Mouse (Mus musculus) Patski (cell line): Measurements from ENCODE around the gene Dnm2. TPM values are rescaled to one million over a fixed set of nuclear protein-coding genes. Genes with fewer than 3 reads are reported as not detected.

Experiments used
- ATAC-seq: fragments of 100-300 bp; one replicate; pipeline ENCODE4 v1.8.0; 2021
- CTCF ChIA-PET: fragments of 350-600 bp; sonication (Branson Sonifier 250); formaldehyde crosslinking; loops from one replicate; lab custom pipeline; 2022; ENCODE audit warnings: inconsistent platforms; lab: Charles Lee
- POLR2A ChIA-PET: fragments of 350-600 bp; sonication (Branson Sonifier 250); formaldehyde crosslinking; loops from one replicate; lab custom pipeline; 2022; ENCODE audit warnings: antibody characterized with exemption, inconsistent platforms; lab: Charles Lee
- DNase-seq: peaks from one replicate; pipeline ENCODE4 v3.0.0-alpha.2; 2011; ENCODE audit warnings: low read depth, low spot score
- H3K27me3 ChIP-seq: fragments of 371-371 bp; one replicate; pipeline ENCODE4 v1.5.1; 2021
- CTCF ChIP-seq: fragments of 100-300 bp; IDR thresholded peaks from one replicate; pipeline ENCODE4 v1.5.1; 2021
- in situ Hi-C: fragments of 300-500 bp; cut with MboI; formaldehyde crosslinking; loops from 3 replicates; pipeline ENCODE4 v1.11.1; 2018; ENCODE audit warnings: low pct_unique_long_range_greater_than_20kb, mixed read lengths
- polyA plus RNA-seq: library from polyadenylated mRNA; unstranded; gene quantifications from one replicate; pipeline ENCODE4 v1.2.3, GENCODE M21; 2021

Dnm2 gene
- polyA plus RNA-seq, 1 experiment from 2014 or later, result 75.2 TPM

DNA sequence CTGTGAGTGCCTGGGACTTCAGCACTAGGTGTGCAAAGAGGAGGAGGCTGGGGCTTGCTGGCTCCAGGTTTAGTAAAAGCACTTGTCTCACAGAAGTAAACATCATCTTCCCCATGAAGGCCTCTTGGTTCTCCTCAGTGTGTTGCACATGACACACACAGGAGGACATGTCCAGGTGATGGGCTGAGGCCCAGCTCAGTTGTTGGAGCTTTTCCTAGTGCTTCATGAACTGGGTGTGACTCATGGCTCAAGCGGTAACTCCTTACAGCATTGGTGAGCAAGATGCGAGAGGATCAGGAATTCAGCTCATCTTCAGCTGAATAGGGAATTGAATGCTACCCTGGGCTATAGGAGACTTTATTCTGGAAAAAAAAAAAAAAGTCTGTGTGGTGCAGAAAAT lies 73.0 kb downstream of the Dnm2 start:
- ChIA-PET POLR2A (no interaction called here), CTCF (no interaction called here)
- in situ Hi-C loops, result no loop called here
- DNase-seq (no peak), ATAC-seq (no peak)
- H3K27me3 ChIP-seq, result no peaks in the 10 kb centered on the region
- no peak for TF ChIP-seq CTCF

DNA sequence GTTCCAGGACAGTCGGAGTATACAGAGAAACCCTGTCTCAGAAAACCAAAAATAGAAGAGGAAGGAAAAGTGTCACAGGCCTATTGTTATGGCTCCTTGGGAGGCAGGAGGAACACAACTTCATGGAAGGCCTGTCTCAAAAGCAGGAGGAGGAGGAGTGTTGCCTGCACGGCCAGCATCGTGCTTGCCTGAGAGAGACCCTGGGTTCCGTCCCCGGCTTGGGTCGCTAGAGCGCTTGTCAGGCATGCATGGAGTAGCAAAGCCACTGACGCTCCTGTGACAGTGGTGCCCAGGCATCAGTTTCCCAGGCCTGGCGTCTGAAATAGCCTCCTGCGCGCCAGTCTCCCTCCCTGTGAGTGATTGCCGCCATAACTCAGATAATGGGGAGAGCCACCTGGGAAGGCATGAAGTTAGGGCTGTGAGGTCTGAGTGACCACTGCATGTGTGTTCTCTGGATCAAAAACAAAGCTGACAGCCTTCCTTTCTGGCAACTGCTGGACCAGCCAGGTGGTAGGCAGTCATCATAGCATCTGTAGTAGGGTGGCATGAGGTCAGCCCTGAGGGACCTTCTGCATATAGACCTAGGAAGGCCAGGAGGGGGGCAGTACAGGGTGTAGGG lies 73.7 kb downstream of the Dnm2 start:
- ChIA-PET CTCF (no interaction called here), POLR2A (no interaction called here)
- DNase-seq (no peak), ATAC-seq (no peak)
- in situ Hi-C loops, result no loop called here
- no peak for TF ChIP-seq CTCF
- H3K27me3 ChIP-seq, result no peaks in the 10 kb centered on the region

DNA sequence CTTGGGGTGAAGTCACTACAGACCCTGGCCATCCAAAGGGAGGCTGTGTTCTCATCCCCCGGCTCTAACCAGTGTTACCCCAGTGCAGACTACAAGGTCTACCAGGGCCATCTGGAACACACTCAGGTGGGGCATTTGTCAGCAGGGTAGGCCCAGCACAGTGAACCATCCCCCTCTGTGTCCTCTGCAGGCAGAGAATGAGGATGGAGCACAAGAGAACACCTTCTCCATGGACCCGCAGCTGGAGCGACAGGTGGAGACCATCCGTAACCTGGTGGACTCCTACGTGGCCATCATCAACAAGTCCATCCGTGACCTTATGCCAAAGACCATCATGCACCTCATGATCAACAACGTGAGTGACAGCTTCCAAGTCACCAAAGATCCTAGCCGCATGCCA lies 78.6 kb downstream of the Dnm2 start:
- POLR2A ChIA-PET, result no interaction called here
- CTCF ChIA-PET, result interaction anchor here (1.5 kb wide), 1 partner anchor 11 kb away, joined by 3 read pairs; no protein-coding TSS in a partner anchor
- in situ Hi-C loops, result no loop called here
- H3K27me3 ChIP-seq, result no peaks in the 10 kb centered on the region
- TF ChIP-seq CTCF, result no peak
- ATAC-seq (no peak), DNase-seq (no peak)

DNA sequence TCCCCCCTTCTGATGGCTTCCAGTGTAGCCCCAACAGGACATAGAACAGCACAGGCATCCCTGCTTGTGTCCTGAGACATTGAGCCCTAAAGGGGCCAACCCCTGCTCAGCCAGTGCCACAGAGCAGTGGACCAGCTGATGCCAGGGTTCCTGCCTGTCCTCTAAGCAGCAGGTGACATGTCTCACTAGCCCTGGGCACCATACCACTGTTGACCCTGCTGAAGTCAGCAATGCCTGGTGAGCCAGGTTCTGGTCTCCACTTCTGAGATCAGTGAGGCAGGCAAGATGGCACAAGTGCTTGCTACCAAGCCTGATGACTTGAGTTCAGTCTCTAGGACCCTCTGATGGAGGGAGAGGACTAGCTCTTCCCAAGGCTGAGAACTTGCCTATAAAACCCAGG lies 81.1 kb downstream of the Dnm2 start:
- CTCF ChIA-PET, result no interaction called here
- no peaks in the 10 kb centered on the region for H3K27me3 ChIP-seq
- in situ Hi-C loops, result no loop called here
- ATAC-seq (no peak), DNase-seq (no peak)
- POLR2A ChIA-PET, result no interaction called here
- TF ChIP-seq CTCF, result no peak

DNA sequence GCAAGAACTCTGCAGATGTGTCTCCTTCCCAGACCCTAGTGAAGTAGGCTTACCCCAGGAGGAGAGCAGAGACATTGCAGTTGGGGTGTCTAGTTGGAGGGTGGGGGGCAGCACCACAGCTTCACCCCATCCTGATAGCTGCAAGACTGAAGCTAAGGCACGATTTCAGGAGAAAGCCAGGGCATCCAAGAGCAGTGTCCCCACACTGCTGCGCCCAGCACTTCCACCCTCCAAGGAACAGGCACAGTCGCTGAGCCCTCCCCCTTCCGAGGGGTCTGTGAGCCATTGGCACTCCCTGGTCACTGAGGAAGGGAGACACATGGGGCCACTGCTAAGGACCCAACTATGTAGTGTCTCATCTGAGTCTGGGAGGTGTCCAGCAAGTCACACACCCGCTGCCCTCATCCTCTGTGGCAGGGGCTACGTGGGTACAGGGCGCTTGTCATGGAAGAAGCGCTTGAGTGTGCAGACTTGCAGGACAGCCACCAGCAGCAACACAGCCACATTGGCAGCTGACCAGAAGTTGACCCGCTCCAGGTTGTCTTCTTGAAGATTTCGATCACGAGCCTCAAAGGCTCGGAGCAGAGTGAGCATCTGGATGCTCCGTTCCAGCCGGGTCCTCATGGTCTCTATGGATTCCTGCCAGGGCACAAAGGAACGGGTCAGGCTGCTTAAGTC lies 83.2 kb downstream of the Dnm2 start:
- ATAC-seq (no peak), DNase-seq (no peak)
- in situ Hi-C loops, result no loop called here
- TF ChIP-seq CTCF, result no peak
- ChIA-PET POLR2A (interaction anchor here (0.6 kb wide), 1 partner anchor 93 kb away, joined by 3 read pairs; no protein-coding TSS in a partner anchor), CTCF (no interaction called here)
- H3K27me3 ChIP-seq, result no peaks in the 10 kb centered on the region

DNA sequence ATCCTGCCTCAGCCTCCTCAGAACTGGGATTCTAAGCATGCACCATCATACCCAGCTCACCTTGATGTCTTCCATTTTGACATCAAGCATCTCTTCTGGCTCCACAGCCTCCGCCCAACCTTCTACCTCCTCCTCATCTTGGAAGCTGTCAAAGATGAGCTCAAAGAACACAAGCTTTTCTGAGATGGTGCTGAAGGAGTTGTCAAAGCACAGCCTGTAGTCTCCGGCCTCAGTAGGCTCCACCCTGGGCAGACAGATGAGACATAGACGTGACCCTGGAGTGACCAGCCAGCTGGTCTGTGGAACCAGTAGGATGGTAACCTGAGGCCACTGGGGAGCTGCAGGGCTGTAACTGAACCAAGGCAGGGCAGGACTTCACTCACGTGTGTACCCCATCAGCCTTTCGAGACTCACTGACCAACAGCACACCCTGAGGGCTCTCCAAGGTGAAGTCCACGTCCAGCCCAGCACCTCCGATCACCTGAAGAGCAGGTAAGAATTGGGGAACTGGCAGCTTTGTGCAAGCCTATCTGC lies 84.2 kb downstream of the Dnm2 start:
- in situ Hi-C loops, result no loop called here
- POLR2A ChIA-PET, result interaction anchor here (0.9 to 1.1 kb wide), 2 partner anchors 15 to 37 kb away, joined by 3 to 4 read pairs; no protein-coding TSS in a partner anchor
- ATAC-seq, result no peak

DNA sequence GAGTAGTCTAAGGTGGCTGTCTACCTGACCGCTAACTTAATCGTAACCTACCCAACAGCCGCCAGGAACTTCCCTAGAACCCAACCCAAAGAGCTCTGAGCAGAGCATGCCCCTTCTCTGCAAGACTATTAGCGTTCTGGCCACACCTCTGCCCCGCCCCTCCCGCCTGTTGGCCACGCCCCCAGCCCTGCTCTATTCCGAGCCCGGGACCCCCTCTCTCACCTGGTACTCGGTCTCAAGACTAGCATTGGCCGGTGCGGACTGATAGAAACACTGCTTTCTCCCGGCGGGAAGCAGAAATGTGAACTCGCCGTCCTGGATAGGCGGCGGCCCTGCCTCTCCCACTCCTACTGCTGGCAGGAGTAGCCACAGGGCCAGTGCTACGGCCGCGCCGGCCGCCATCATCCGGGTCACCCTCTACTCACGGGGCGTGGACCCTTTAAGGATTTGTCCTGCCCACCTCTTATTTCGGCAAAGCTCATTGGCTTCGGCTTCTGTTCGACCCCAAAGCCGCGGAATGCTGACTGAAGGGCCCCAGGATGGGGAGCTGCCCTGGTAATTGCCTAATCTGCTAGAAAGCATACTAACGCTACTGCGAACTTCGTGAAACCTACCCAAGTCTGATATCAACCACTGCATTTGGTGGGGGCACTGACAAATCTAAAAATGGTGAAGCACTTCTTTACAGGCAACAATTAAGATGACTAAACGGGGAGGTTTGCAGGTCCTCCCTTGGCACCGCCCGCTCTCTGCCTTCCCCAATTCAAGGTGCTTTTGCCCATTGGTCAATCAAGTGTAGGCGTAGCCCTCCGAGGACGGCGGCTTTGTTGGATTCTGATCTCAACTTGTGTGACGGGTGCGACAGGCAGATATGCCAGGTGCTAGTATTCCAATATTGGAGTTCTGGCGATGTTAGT lies 85.3 kb downstream of the Dnm2 start, which contains the start of gene Tmed1:
TSS of gene Tmed1 (minus strand) at position 481 of the 917 bp plus-strand sequence.
- DNase-seq, result peak; percentile 87
- POLR2A ChIA-PET, result interaction anchor here (0.7 to 1.1 kb wide), 3 partner anchors 16 to 82 kb away, joined by 3 to 4 read pairs (median 4); no protein-coding TSS in a partner anchor
- CTCF ChIA-PET, result interaction anchor here (0.9 to 2.1 kb wide), 5 partner anchors 15 to 197 kb away, joined by 3 to 6 read pairs (median 3); no protein-coding TSS in a partner anchor
- no peaks in the 10 kb centered on the region for H3K27me3 ChIP-seq
- in situ Hi-C loops, result no loop called here
- ATAC-seq, result peak; percentile 90
- no peak for TF ChIP-seq CTCF

More for the DNA sequence above, 84.2 kb downstream of the Dnm2 start:
- no peak for DNase-seq
- H3K27me3 ChIP-seq, result no peaks in the 10 kb centered on the region
- TF ChIP-seq CTCF, result no peak
- CTCF ChIA-PET, result interaction anchor here (1.6 to 2.1 kb wide), 2 partner anchors 37 to 196 kb away, joined by 4 to 6 read pairs; no protein-coding TSS in a partner anchor

DNA sequence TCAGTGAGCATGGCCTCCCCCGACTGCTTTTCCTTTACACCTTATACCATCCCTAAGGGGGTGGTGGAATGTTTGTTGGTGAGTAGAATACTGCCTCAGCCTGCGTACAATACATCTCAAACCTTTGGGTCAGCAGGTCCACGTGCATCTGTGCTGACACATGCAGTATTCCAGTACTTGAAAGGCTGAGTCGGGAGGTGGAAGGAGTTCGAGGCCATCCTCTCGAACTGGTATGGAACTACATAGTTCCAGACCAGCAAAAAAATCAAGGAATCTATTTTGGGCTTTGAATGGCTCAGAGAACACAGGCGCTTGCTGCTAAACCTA lies 85.9 kb downstream of the Dnm2 start:
- in situ Hi-C loops, result no loop called here
- POLR2A ChIA-PET, result no interaction called here
- ATAC-seq, result peak; percentile 6
- CTCF ChIA-PET, result interaction anchor here (1.1 kb wide), 2 partner anchors 16 to 25 kb away, joined by 3 read pairs; no protein-coding TSS in a partner anchor
- H3K27me3 ChIP-seq, result no peaks in the 10 kb centered on the region
- no peak for TF ChIP-seq CTCF
- DNase-seq, result no peak

DNA sequence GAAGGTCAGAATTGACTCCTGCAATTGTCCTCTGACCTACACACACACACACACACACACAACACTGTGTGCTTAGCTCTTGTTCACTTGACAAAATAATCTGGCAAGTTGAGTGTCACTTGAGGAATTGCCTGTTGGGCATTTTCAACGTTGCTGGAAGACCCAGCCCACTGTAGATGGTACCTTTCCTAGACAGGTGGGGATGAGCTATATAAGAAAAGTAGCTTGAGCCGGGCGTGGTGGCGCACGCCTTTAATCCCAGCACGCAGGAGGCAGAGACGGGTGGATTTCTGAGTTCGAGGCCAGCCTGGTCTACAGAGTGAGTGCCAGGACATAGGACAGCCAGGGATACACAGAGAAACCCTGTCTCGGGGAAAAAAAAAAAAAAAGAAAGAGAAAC lies 86.3 kb downstream of the Dnm2 start:
- ChIA-PET CTCF (no interaction called here), POLR2A (no interaction called here)
- TF ChIP-seq CTCF, result no peak
- H3K27me3 ChIP-seq, result no peaks in the 10 kb centered on the region
- ATAC-seq (no peak), DNase-seq (no peak)
- in situ Hi-C loops, result no loop called here

DNA sequence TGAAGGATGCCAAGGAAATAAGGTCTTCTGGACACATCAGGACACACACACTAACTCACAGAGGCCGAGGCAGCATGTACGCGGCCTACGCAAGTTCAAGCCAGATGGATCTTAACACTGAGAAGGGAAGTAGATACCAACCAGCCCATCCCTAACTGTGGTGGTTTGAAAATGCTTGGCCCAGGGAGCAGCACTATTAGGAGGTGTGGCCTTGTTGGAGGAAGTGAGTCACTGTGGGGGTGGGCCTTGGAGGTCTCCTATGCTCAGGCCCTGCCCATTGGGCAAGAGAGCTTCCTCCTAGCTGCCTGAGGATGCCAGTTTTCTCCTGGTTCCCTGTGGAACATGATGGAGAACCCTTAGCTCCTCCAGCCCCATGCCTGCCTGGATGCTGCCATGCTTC lies 88.8 kb downstream of the Dnm2 start:
- no peaks in the 10 kb centered on the region for H3K27me3 ChIP-seq
- ChIA-PET CTCF (no interaction called here), POLR2A (no interaction called here)
- no peak for TF ChIP-seq CTCF
- in situ Hi-C loops, result no loop called here
- no peak for ATAC-seq
- no peak for DNase-seq
